ENCODE assay signal across 9 mouse cellular contexts in genomic region chr2:165316837-165317473, GRCm38 (mm10). TPM values are rescaled to one million over a fixed set of nuclear protein-coding genes. Genes with fewer than 3 reads are reported as not detected.
DNase-seq lines count a peak whose midpoint lies in the region; ATAC-seq lines count a peak whose summit lies in the region.
"Had no signal": no experiment of that assay in that cellular context is flagged by ENCODE, and none has a peak within 500 bp of the region (broad histone marks: within the 10 kb centered on the region; RNA-seq: fewer than 3 reads in every experiment).

No protein-coding gene starts in this region.

- H3K4me3 ChIP-seq in intestine, embryonic 16.5 days (ENCODE audit: low read length) = no peak overlapping the region
- no peak overlapping the region for H3K4me3 ChIP-seq in stomach, embryonic 15.5 days (replicated peaks)

- 21% methylated on average over 9 of the region's 9 CpGs for WGBS in intestine, embryonic 16.5 days
- 14% methylated on average over 9 of the region's 9 CpGs for WGBS in stomach, embryonic 15.5 days

- H3K36me3 ChIP-seq in intestine, embryonic 16.5 days (ENCODE audit: control insufficient read depth, insufficient read depth, low read length) = peaks cover 12% of the 10 kb centered on the region
- peaks cover 28% of the 10 kb centered on the region for H3K36me3 ChIP-seq in stomach, embryonic 15.5 days

- intact Hi-C loops in left cerebral cortex, postnatal 25 days (cut with DNase I) = no loop called here

- H3K27me3 ChIP-seq in intestine, embryonic 16.5 days (replicated peaks; ENCODE audit: control insufficient read depth, insufficient read depth, low read length) = no peaks in the 10 kb centered on the region
- no peaks in the 10 kb centered on the region for H3K27me3 ChIP-seq in stomach, embryonic 15.5 days (replicated peaks)

- H3K9me3 ChIP-seq in intestine, embryonic 16.5 days (ENCODE audit: control insufficient read depth, low read length) = no peaks in the 10 kb centered on the region
- no peaks in the 10 kb centered on the region for H3K9me3 ChIP-seq in stomach, embryonic 15.5 days

- peak overlapping the region; percentile 55 for H3K27ac ChIP-seq in intestine, embryonic 16.5 days (ENCODE audit: low read length)
- peak overlapping the region; percentile 59 for H3K27ac ChIP-seq in stomach, embryonic 15.5 days

- H3K4me2 ChIP-seq in intestine, embryonic 16.5 days (ENCODE audit: low read depth, low read length) = no peak overlapping the region
- H3K4me2 ChIP-seq in stomach, embryonic 15.5 days = 0 out of 2 replicates have a peak overlapping the region, but pooled peaks have one; percentile 1

- H3K9ac ChIP-seq in intestine, embryonic 16.5 days (ENCODE audit: low read depth, low read length) = peak overlapping the region; percentile 49
- no peak overlapping the region for H3K9ac ChIP-seq in stomach, embryonic 15.5 days

- peak; percentile 85 for DNase-seq in ZHBTc4 (ENCODE audit: low read depth, low spot score)
- peak; percentile 50 to 54 for DNase-seq in cerebellum, postnatal 14 days
- DNase-seq in gastrocnemius, postnatal 25 days = peak; percentile 32
- DNase-seq in left cerebral cortex, postnatal 25 days (ENCODE audit: low spot score in 2 of 2) = peak; percentile 78 to 92
- peak; percentile 93 for DNase-seq in mesoderm, embryonic 11.5 days (ENCODE audit: low read depth, low spot score)
- DNase-seq in B cell, adult 2 months = no peak

- peaks cover 52% of the 10 kb centered on the region for H3K4me1 ChIP-seq in intestine, embryonic 16.5 days (ENCODE audit: control insufficient read depth, insufficient read depth, low read length)
- peaks cover 43% of the 10 kb centered on the region for H3K4me1 ChIP-seq in stomach, embryonic 15.5 days

- peak; percentile 64 for ATAC-seq in intestine, embryonic 16.5 days
- peak; percentile 72 for ATAC-seq in stomach, embryonic 15.5 days (ENCODE audit: insufficient read depth, low FRiP score, low read depth)

RNA-seq across cellular contexts. Expression of gene Elmo2, which starts 9.3 kb away (rescaled TPM):
- 10 to 100 TPM; 12.7 to 13.4 TPM for total RNA-seq in gastrocnemius, postnatal 25 days (2021)
- polyA plus RNA-seq in intestine, embryonic 16.5 days (2015; fragmentation: Nextera tagmentation; extraction: Ambion mirVana) = 63.5 and 67.2 TPM in 2 replicates
- total RNA-seq in left cerebral cortex, postnatal 25 days (2021) = 100 to 1,000 TPM; 171 to 173 TPM
- 53.2 and 56.2 TPM in 2 replicates for polyA plus RNA-seq in stomach, embryonic 15.5 days (2015; fragmentation: Nextera tagmentation; extraction: Ambion mirVana)

RNA-seq across cellular contexts. Expression of gene Slc35c2, which starts 29.3 kb away (rescaled TPM):
- total RNA-seq in gastrocnemius, postnatal 25 days (2021) = 10 to 100 TPM; 16.0 to 17.0 TPM
- 135 and 154 TPM in 2 replicates for polyA plus RNA-seq in intestine, embryonic 16.5 days (2015; fragmentation: Nextera tagmentation; extraction: Ambion mirVana)
- total RNA-seq in left cerebral cortex, postnatal 25 days (2021) = 10 to 100 TPM; 55.3 to 56.6 TPM
- 60.5 and 71.8 TPM in 2 replicates for polyA plus RNA-seq in stomach, embryonic 15.5 days (2015; fragmentation: Nextera tagmentation; extraction: Ambion mirVana)

RNA-seq across cellular contexts. Expression of gene Zfp663, which starts 51.6 kb away (rescaled TPM):
- total RNA-seq in gastrocnemius, postnatal 25 days (2021) = not detected
- 0.45 and 0.64 TPM in 2 replicates for polyA plus RNA-seq in intestine, embryonic 16.5 days (2015; fragmentation: Nextera tagmentation; extraction: Ambion mirVana)
- under 1 TPM in 1 of 2 experiments, not detected in 1; 0.50 TPM for total RNA-seq in left cerebral cortex, postnatal 25 days (2021)
- 0.64 and 0.66 TPM in 2 replicates for polyA plus RNA-seq in stomach, embryonic 15.5 days (2015; fragmentation: Nextera tagmentation; extraction: Ambion mirVana)
- polyA plus RNA-seq: gonadal fat pad, adult 2 months had no signal

Comparison
In these comparisons a context has a peak if more than half of its experiments do, and no peak if none do; other contexts are left out.
1. DNase-seq: peak in ZHBTc4 (single experiment), cerebellum, postnatal 14 days (2 of 2), gastrocnemius, postnatal 25 days (single experiment), left cerebral cortex, postnatal 25 days (2 of 2) and mesoderm, embryonic 11.5 days (single experiment); none in B cell, adult 2 months (0 of 2).
2. RNA of gene Elmo2, which starts 9.3 kb away (total RNA-seq): 171 to 173 TPM in left cerebral cortex, postnatal 25 days; 12.7 to 13.4 TPM in gastrocnemius, postnatal 25 days; every median in the first group is over 10 times any median in the second.